Mouse (Mus musculus) neural tube, embryonic 11.5 days (tissue): ENCODE measurements at regions not wholly inside any gene's neighbourhood (a gene's known extent, or its start where the extent isn't known, plus 50 kb on each side); places are given as distances from the start of the nearest gene placed in this dataset.

ENCODE experiments used
- ATAC-seq: fragments of 200-750 bp; cut with Nextera tagmentation; 2 replicates; pipeline ENCODE4 v1.8.0; 2017; ENCODE audit warnings: moderate number of reproducible peaks, mild to moderate bottlenecking, moderate TSS enrichment, moderate library complexity; ENCODE audit not compliant: insufficient read depth, low FRiP score, low TSS enrichment
- DNase-seq: peaks from one replicate; pipeline ENCODE4 v3.0.0-alpha.2; 2015; ENCODE audit warnings: low spot score
- H3K27ac ChIP-seq: fragments of 300-500 bp; sonication (generic); 2 replicates; pipeline ENCODE4 v1.5.1; 2014; ENCODE audit warnings: low read depth, mild to moderate bottlenecking, low read length
- H3K27me3 ChIP-seq: fragments of 300-500 bp; sonication (generic); 2 replicates; pipeline ENCODE4 v1.6.1; 2014; ENCODE audit warnings: mild to moderate bottlenecking, low read length, mixed read lengths; ENCODE audit not compliant: control insufficient read depth, insufficient read depth
- H3K36me3 ChIP-seq: fragments of 300-500 bp; sonication (generic); 2 replicates; pipeline ENCODE4 v1.6.1; 2014; ENCODE audit warnings: mild to moderate bottlenecking, low read length, moderate library complexity, mixed read lengths; ENCODE audit not compliant: control insufficient read depth, insufficient read depth
- H3K4me1 ChIP-seq: fragments of 300-500 bp; sonication (generic); 2 replicates; pipeline ENCODE4 v1.6.1; 2014; ENCODE audit warnings: low read length, mixed read lengths; ENCODE audit not compliant: control insufficient read depth, insufficient read depth
- H3K4me2 ChIP-seq: fragments of 300-500 bp; sonication (generic); 2 replicates; pipeline ENCODE4 v1.6.1; 2014; ENCODE audit warnings: low read depth, mild to moderate bottlenecking, moderate library complexity
- H3K4me3 ChIP-seq: fragments of 300-500 bp; sonication (generic); 2 replicates; pipeline ENCODE4 v1.5.1; 2014; ENCODE audit warnings: low read depth, low read length
- H3K9ac ChIP-seq: fragments of 300-500 bp; sonication (generic); 2 replicates; pipeline ENCODE4 v1.6.1; 2014; ENCODE audit warnings: mild to moderate bottlenecking, low read length
- H3K9me3 ChIP-seq: fragments of 300-500 bp; sonication (generic); 2 replicates; pipeline ENCODE4 v1.6.1; 2016; ENCODE audit warnings: low read length; ENCODE audit not compliant: control insufficient read depth
- WGBS: fragments of 180-500 bp; shearing (Covaris S2); extraction: QIAGEN DNeasy Blood & Tissue Kit; methylation state at CpG from one replicate; pipeline ENCODE4 v1.1.7; 2014; 5-methylcytosine and 5-hydroxymethylcytosine counted together

DNA sequence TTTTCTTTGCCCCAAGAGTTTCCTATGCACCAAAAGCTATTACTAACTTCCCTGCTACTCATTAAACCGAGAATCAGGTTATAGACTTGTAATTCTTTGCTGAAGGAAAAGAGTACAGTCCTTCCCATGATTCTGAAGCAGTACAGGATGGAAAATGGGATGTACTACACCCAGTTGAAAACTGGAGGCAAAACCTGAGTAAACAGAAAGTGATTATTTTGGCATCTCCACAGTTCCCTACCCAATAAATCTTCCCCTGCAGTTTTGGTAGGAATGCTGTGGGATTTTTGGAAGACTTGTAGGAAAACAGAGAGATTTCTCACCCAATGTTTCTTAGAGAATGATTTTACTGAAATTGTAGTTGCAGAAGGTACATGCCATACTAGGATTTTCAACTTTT is 268.5 kb downstream of the Dio2 start:
- Histone ChIP-seq H3K27me3 (no peaks in the 10 kb centered on the region), H3K4me3 (no peak overlapping the region), H3K27ac (no peak overlapping the region), H3K9ac (no peak overlapping the region), H3K4me2 (no peak overlapping the region), H3K4me1 (no peaks in the 10 kb centered on the region), H3K9me3 (no peaks in the 10 kb centered on the region), H3K36me3 (no peaks in the 10 kb centered on the region)
- 83% methylated on average over 1 of the region's 1 CpGs for WGBS
- DNase-seq (no peak), ATAC-seq (no peak)

DNA sequence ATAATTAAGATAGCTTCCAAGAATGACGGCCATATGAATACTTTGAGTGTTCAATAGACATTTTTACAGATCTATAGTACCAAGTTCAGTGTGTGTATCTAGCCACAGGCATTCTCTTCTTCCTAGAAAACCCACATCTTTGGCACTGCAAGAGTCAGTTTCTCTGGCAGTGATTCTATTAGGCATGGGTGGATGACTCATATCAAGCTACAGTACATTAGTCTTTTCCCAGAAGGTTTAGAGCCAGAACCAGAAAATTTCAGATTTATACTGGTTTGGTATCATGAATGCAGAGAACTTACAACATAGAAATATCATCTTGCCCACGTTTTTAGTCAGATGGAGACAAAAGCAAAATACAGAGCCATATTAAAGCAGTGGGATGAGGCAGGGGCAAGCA is 278.1 kb downstream of the Dio2 start:
- Histone ChIP-seq H3K9ac (no peak overlapping the region), H3K9me3 (no peaks in the 10 kb centered on the region), H3K4me1 (no peaks in the 10 kb centered on the region), H3K27ac (no peak overlapping the region), H3K36me3 (no peaks in the 10 kb centered on the region), H3K4me3 (no peak overlapping the region), H3K4me2 (no peak overlapping the region), H3K27me3 (no peaks in the 10 kb centered on the region)
- no peak for DNase-seq
- ATAC-seq = no peak
- 78% methylated on average over 2 of the region's 2 CpGs for WGBS

DNA sequence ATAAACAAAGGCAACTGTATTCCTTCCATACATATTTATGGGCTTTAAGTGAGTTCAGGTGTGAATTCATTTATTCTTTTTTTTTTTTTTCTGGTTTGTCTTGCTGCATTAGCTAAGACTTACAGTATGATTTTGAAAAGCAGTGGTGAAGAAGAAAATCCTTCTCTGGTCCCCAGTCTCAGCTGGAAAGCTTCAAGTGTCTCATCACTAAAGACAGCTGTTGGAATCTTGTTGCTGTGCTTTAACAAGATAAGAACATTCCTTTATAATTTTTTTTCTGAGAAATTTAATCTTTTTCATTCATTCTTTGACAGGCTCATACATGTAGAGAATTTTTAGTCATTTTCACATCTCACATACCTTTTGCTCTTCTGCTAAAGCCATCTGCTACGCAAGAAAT is 297.6 kb downstream of the Dio2 start:
- no peak for DNase-seq
- 93% methylated on average over 1 of the region's 1 CpGs for WGBS
- Histone ChIP-seq H3K4me1 (no peaks in the 10 kb centered on the region), H3K4me3 (no peak overlapping the region), H3K27ac (no peak overlapping the region), H3K9ac (no peak overlapping the region), H3K9me3 (no peaks in the 10 kb centered on the region), H3K27me3 (no peaks in the 10 kb centered on the region), H3K36me3 (no peaks in the 10 kb centered on the region), H3K4me2 (no peak overlapping the region)
- no peak for ATAC-seq

DNA sequence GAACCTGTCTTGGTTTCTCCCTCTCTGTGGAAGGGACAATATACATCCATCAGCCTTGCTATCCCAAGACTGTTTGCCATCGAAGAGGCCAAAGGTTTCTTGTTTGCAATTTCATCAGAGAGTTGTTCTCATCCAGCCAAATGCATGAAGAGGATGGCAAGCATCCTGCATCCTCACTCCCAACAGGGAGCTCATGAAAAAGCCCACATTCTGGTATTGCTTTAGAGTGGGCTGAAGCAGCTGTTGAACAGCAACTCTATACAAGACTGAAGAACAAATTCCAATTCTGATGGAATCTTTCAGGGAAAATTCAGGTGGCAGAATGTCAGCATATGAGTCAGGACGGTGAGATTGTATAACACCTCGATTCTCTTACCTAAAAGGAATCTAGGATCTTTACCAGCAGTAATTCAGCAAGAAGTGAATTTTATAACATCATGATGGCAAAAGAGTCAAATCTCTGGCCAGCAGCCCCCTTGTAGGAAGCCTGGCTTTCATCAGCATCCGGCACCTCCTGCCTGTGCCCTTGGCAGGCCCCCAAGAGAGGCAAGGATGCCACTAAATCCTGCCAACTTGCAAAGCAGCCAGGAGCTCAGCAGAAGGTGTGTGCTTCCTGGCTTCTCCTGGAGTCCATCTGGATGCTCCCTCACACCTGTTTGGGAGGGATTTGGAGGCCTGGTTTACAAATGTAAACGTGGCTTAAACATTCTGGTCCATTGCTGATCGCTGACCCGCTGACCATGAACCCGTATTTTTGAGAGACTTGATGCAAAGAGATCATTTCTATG is 312.8 kb downstream of the Dio2 start:
- H3K27ac ChIP-seq = no peak overlapping the region
- H3K4me1 ChIP-seq = no peaks in the 10 kb centered on the region
- H3K4me3 ChIP-seq = no peak overlapping the region
- WGBS = 77% methylated on average over 8 of the region's 8 CpGs
- DNase-seq (no peak), ATAC-seq (no peak)
- no peak overlapping the region for H3K4me2 ChIP-seq
- no peaks in the 10 kb centered on the region for H3K9me3 ChIP-seq
- H3K36me3 ChIP-seq = no peaks in the 10 kb centered on the region
- H3K9ac ChIP-seq = no peak overlapping the region
- no peaks in the 10 kb centered on the region for H3K27me3 ChIP-seq

DNA sequence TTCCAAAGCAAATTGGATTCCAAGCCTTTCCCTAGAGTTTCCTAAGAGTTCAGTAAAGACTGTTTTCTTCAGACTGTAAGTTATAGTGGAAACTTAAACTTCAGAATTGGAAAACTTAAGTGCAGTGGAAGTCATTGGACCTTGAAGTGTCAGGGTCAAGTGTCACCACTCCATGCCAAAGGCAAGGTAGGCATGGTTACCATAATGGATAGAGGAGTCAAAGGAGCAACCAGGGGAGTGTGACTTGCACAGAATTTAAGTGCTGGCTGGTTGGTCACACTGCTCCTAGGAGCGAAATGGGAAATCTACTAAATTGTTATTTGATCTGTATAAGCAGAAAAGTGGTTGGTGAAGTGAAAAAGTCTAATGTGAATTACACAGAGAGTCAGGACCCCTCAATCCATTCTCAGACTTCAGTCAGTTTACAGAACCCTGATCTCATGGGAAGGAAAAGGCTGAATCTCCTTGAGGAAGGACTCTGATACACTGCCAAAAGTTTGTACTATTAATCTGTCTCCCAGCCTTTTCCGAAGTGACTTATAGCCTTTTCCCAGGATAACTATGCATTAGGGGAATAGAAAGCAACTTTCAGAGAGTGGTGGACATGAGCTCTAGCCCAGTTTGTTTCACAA is 320.5 kb downstream of the Dio2 start:
- H3K9ac ChIP-seq = no peak overlapping the region
- 83% methylated on average over 2 of the region's 2 CpGs for WGBS
- no peak overlapping the region for H3K4me3 ChIP-seq
- ATAC-seq (no peak), DNase-seq (no peak)
- H3K36me3 ChIP-seq = no peaks in the 10 kb centered on the region
- no peaks in the 10 kb centered on the region for H3K4me1 ChIP-seq
- H3K4me2 ChIP-seq = no peak overlapping the region
- no peaks in the 10 kb centered on the region for H3K27me3 ChIP-seq
- H3K27ac ChIP-seq = no peak overlapping the region
- H3K9me3 ChIP-seq = no peaks in the 10 kb centered on the region

DNA sequence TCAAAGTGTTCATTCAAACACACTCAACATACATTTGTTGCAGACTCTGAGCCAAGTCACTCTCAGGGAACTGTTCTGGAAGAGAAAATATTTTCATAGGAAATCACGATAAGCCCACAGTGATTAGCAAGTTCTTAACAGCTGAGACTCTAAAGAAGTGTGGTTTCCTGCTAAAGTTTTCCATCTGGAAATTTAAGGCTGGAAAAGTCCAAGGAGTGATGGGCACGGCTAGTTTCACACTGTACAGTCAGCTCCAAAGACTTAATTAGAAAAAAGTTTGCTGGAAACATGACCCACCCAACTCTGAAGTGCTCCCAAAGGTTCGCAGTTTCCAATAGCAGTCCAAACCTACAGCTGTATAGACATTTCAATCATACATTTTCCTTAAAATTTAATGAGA is 329.5 kb downstream of the Dio2 start:
- H3K36me3 ChIP-seq = no peaks in the 10 kb centered on the region
- H3K4me3 ChIP-seq = no peak overlapping the region
- no peak overlapping the region for H3K4me2 ChIP-seq
- H3K9me3 ChIP-seq = no peaks in the 10 kb centered on the region
- DNase-seq = no peak
- ATAC-seq = no peak
- no peaks in the 10 kb centered on the region for H3K27me3 ChIP-seq
- WGBS = 73% methylated on average over 3 of the region's 3 CpGs
- H3K9ac ChIP-seq = no peak overlapping the region
- H3K4me1 ChIP-seq = no peaks in the 10 kb centered on the region
- no peak overlapping the region for H3K27ac ChIP-seq

DNA sequence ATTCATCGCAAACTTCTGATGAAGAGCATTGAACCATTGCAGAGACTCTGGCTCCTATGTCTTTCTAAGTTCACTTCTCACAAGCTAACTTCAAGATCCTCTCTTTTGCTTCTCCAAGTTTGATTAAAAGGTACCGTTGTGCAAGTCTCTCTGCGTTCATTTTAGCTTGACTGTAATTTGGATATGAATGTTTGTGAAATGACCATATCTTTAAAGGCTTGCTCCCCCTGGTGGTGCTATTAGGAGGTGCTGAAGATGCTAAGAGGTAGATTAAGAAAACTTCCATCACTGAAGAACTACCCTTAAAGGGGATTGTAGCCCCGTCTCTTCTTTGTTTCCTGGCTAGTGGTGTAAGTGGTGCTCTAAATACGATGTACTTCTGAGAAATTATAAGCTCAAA is 339.7 kb downstream of the Dio2 start:
- Histone ChIP-seq H3K36me3 (no peaks in the 10 kb centered on the region), H3K4me3 (no peak overlapping the region), H3K9ac (no peak overlapping the region), H3K4me2 (no peak overlapping the region), H3K27me3 (no peaks in the 10 kb centered on the region), H3K27ac (no peak overlapping the region), H3K9me3 (no peaks in the 10 kb centered on the region), H3K4me1 (no peaks in the 10 kb centered on the region)
- DNase-seq (peak; percentile 30), ATAC-seq (no peak)
- 81% methylated on average over 5 of the region's 5 CpGs for WGBS
